Mouse (Mus musculus): ENCODE measurements around the gene Nr6a1.

- TF ChIP-seq CTCF (IDR thresholded peaks at IDR 0.05; ENCODE audit: borderline replicate concordance, control insufficient read depth, extremely low read depth, insufficient read depth, low read length, poor library complexity), result no peak
- no peak for TF ChIP-seq POLR2A (IDR thresholded peaks at IDR 0.05; ENCODE audit: control insufficient read depth, extremely low read depth, insufficient read depth, low read length, poor library complexity)
Observed at GRCm38 (mm10) chr2:38720661-38721060, 206.8 kb downstream of the Nr6a1 start.
